Mouse (Mus musculus) neural tube, embryonic 12.5 days (tissue): ENCODE data around the gene Acp2. TPM values are rescaled to one million over a fixed set of nuclear protein-coding genes. Genes with fewer than 3 reads are reported as not detected.

Experiments
- ATAC-seq: fragments of 200-750 bp; cut with Nextera tagmentation; 2 replicates; pipeline ENCODE4 v1.8.0; 2017; ENCODE audit warnings: low read depth, mild to moderate bottlenecking, moderate TSS enrichment, moderate library complexity; ENCODE audit not compliant: low FRiP score
- H3K27ac ChIP-seq: fragments of 300-500 bp; sonication (generic); 2 replicates; pipeline ENCODE4 v1.5.1; 2016
- H3K27me3 ChIP-seq: fragments of 300-500 bp; sonication (generic); replicated peaks from 2 replicates; pipeline ENCODE4 v1.6.1; 2016; ENCODE audit warnings: mild to moderate bottlenecking
- H3K36me3 ChIP-seq: fragments of 300-500 bp; sonication (generic); 2 replicates; pipeline ENCODE4 v1.6.1; 2016; ENCODE audit warnings: mild to moderate bottlenecking
- H3K4me1 ChIP-seq: fragments of 300-500 bp; sonication (generic); 2 replicates; pipeline ENCODE4 v1.6.1; 2016
- H3K4me2 ChIP-seq: fragments of 300-500 bp; sonication (generic); replicated peaks from 2 replicates; pipeline ENCODE4 v1.6.1; 2016; ENCODE audit warnings: mild to moderate bottlenecking
- H3K4me3 ChIP-seq: fragments of 300-500 bp; sonication (generic); 2 replicates; pipeline ENCODE4 v1.5.1; 2016
- H3K9ac ChIP-seq: fragments of 300-500 bp; sonication (generic); 2 replicates; pipeline ENCODE4 v1.6.1; 2016; ENCODE audit warnings: mild to moderate bottlenecking
- H3K9me3 ChIP-seq: fragments of 300-500 bp; sonication (generic); 2 replicates; pipeline ENCODE4 v1.6.1; 2016; ENCODE audit warnings: mild to moderate bottlenecking
- WGBS: fragments of 180-500 bp; shearing (Covaris S2); methylation state at CpG from one replicate; pipeline ENCODE4 v1.1.7; 2016; 5-methylcytosine and 5-hydroxymethylcytosine counted together
- polyA plus RNA-seq: library from polyadenylated mRNA; unstranded; fragments of >200 nt; fragmentation: Nextera tagmentation; extraction: Ambion mirVana; gene quantifications from 2 replicates; pipeline ENCODE4 v1.2.1, GENCODE M21; 2016

Gene Acp2
- polyA plus RNA-seq = 35.3 and 39.8 TPM in 2 replicates

DNA sequence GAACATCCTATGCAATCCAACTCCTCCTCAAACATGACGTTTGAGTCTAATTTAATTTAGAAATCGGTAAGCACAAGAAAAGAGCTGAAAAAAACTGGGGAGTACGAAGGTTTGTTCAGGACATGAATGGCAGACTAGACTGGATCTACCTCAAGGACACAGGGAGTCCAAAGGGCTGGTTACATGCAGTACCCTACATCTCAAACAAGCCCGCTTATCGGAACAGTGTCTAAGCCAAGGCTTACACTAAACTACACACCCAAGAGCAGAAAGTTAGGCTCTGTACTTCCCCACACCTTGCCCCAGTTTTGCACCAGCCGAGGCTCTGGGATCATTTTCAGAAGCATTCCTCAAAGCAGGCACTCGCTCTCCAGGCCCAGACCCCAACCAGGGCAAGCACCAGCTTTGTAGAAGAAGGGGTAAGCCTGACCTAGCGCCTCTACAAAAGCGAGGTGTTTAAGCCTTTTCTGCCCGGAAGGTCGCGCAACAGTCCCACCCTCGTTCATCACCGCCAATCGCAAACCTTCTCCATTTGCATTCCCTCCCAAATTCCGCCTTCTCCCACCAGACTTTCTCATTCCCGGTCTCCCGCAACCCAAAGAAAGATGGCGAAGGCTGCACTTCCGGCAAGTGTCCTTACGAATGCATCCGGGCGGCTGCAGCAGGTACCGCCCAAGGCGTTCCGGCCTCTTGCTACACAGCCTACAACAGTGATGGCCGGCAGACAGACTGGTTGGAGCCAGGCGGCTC is at the start of gene Acp2, which contains the start of gene Nr1h3:
Acp2 (plus strand) TSS at position 664 of the 750 bp plus-strand sequence.
Nr1h3 (minus strand) TSS at position 613 of the 750 bp plus-strand sequence.
- Histone ChIP-seq H3K27ac (peak within 1 kb of the TSS; percentile 82), H3K9me3 (no peaks in the 10 kb centered on the region), H3K9ac (peak within 1 kb of the TSS; percentile 84), H3K4me2 (peak within 1 kb of the TSS; percentile 72), H3K36me3 (peaks cover 23% of the 10 kb centered on the region), H3K4me3 (peak within 1 kb of the TSS; percentile 73), H3K4me1 (peaks cover 12% of the 10 kb centered on the region), H3K27me3 (no peaks in the 10 kb centered on the region)
- peak; percentile 96 for ATAC-seq
- 4% methylated on average over 28 of the region's 28 CpGs for WGBS

DNA sequence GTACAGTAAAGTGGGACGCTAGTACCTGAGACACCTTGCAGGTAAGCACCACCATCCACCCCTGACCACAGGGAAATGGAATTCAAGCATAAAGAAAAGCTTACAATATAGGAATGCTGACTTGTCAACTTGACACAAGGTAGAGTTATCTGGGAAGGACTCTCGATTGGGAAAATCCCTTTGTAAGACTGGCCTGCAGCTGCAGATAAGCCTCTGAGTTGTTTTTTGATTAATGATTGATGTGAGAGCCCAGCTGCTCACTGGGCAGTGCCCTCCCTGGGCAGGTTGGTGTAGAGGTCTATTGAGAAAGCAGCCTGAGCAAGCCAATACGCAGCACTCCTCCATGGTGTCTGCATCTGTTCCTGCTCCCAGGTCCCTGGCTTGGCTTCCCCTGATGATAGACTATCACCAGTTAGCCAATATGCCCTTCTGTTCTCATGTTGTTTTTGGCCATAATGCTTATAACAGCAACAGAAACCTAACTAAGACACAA is 49.8 kb upstream of the Acp2 start:
- peaks cover 75% of the 10 kb centered on the region for H3K36me3 ChIP-seq
- ATAC-seq = no peak
- H3K9ac ChIP-seq = no peak overlapping the region
- no peaks in the 10 kb centered on the region for H3K27me3 ChIP-seq
- no peaks in the 10 kb centered on the region for H3K9me3 ChIP-seq
- no peak overlapping the region for H3K4me3 ChIP-seq
- no peaks in the 10 kb centered on the region for H3K4me1 ChIP-seq
- H3K4me2 ChIP-seq = no peak overlapping the region
- WGBS = 84% methylated on average over 3 of the region's 3 CpGs
- H3K27ac ChIP-seq = no peak overlapping the region

DNA sequence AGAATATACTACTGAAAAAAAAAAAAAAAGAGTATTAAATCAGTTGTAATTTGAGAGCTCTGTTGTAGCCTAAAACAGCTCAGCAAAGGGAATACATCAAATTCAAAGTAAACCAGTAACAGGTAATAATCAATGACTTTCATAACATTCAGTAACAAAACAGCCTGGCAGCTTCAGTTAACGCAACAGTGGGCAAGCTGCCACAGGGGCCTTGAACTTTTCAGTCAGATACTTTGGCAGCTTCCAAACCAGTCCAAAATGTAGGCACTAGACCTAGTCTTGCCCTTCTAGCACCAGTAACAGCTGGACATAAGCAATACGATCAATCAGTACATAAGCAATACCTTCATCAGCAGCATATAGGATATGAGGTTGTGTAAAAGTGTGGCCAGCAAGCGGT is 48.6 kb upstream of the Acp2 start:
- Histone ChIP-seq H3K9me3 (no peaks in the 10 kb centered on the region), H3K27me3 (no peaks in the 10 kb centered on the region), H3K4me3 (no peak overlapping the region), H3K27ac (no peak overlapping the region), H3K4me1 (no peaks in the 10 kb centered on the region), H3K4me2 (no peak overlapping the region), H3K9ac (no peak overlapping the region), H3K36me3 (peaks cover 76% of the 10 kb centered on the region)
- no peak for ATAC-seq
- 96% methylated on average over 3 of the region's 3 CpGs for WGBS

DNA sequence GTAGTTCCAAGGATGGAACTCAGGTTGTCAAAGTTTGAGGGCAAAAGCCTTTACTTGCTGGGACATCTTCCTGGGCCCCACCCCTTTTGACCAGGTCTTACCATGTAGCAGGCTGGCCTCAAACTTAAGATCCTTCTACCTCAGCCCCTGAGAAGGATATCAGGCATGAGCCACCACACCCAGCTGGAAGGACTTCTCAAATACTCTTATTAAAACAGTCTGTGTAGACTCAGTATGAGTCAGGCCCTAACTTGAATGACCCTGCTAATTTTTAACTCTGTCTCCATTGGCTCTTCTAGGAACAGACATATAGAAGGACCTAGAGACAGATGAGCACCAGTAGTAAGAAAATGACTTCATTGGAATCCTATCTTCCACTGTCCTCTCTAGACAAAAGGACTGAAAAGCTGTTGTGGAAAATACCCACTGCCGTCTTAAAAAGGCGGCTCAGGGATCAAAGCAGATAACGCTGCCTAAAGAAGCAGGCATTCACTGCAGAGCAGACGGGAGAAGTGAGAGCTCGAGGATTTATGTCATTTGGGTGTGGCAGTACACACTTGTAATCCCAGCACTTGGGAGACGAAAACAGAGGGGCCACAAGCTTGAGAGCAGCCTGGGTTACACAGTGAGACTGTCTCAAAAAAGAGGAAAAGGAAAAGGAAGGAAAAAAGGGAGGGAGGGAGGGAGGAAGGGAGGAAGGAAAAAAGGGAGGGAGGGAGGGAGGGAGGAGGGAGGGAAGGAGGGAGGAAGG is 45.5 kb upstream of the Acp2 start:
- no peak overlapping the region for H3K4me2 ChIP-seq
- H3K4me1 ChIP-seq = no peaks in the 10 kb centered on the region
- no peak overlapping the region for H3K27ac ChIP-seq
- no peak overlapping the region for H3K4me3 ChIP-seq
- 16% methylated on average over 6 of the region's 6 CpGs for WGBS
- no peaks in the 10 kb centered on the region for H3K9me3 ChIP-seq
- no peak overlapping the region for H3K9ac ChIP-seq
- no peak for ATAC-seq
- no peaks in the 10 kb centered on the region for H3K27me3 ChIP-seq
- H3K36me3 ChIP-seq = peaks cover 77% of the 10 kb centered on the region

DNA sequence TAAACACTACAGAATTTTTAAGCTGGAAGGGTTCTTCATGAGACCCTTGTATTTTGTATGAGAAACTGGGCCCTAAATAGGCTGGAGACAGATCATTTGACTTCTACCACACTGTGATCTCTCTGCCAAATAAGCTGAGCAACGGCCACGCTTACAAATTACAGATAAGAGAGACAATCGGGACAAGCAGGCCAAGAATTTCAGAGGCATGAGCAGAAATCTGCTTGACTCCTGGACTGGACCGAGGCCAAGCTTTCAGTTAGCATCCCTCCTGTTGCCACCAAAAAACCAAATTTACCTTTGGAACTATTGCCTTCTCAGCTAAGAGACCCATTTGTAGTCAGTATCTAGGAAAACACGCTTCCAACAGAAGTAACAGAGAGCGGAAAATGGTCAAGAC is 42.1 kb upstream of the Acp2 start:
- ATAC-seq = no peak
- H3K4me1 ChIP-seq = no peaks in the 10 kb centered on the region
- 94% methylated on average over 6 of the region's 6 CpGs for WGBS
- H3K36me3 ChIP-seq = peaks cover 80% of the 10 kb centered on the region
- no peaks in the 10 kb centered on the region for H3K27me3 ChIP-seq
- no peak overlapping the region for H3K4me2 ChIP-seq
- no peak overlapping the region for H3K4me3 ChIP-seq
- H3K9ac ChIP-seq = no peak overlapping the region
- H3K9me3 ChIP-seq = no peaks in the 10 kb centered on the region
- H3K27ac ChIP-seq = no peak overlapping the region

DNA sequence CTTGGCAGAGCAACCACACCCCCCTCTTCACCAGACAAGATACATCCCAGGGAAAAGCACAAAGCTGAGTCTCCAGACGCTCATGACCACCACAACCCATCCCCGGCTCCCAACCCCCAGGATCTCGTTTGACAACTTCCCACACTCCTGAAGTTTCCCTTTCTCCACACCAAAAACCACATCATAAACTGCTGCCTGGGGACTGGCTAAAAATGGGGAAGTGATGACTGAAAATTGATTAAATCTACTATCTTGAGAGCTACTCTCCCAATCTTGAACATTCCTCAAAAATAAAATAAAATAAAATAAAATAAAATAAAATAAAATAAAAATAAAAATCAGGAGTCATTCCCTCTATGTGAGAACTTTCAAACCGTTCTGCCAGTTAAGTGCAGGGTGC is 39.7 kb upstream of the Acp2 start:
- no peak overlapping the region for H3K9ac ChIP-seq
- H3K4me3 ChIP-seq = no peak overlapping the region
- no peaks in the 10 kb centered on the region for H3K4me1 ChIP-seq
- no peak for ATAC-seq
- no peak overlapping the region for H3K27ac ChIP-seq
- H3K36me3 ChIP-seq = peaks cover 79% of the 10 kb centered on the region
- H3K9me3 ChIP-seq = no peaks in the 10 kb centered on the region
- WGBS = 85% methylated on average over 4 of the region's 4 CpGs
- H3K4me2 ChIP-seq = no peak overlapping the region
- H3K27me3 ChIP-seq = no peaks in the 10 kb centered on the region

DNA sequence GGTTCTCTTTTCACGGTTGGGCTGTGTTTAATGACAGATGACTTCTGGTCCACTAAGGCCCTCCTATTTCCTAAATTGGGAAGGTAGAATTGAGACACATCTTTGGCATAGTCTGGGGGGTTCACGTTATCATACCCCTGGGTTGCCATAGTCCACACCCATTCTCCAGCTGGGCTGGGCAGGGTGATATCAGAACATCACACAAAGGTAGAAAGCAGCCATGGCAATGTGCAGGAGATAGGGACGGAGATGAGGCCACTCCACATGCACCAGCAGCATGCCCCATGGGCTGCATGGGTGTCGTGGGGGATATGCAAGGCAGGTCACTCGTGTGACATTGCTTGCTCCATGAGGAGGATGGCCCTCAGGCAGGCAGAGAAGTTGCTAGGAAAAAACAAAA is 39.2 kb upstream of the Acp2 start:
- Histone ChIP-seq H3K9me3 (no peaks in the 10 kb centered on the region), H3K4me2 (no peak overlapping the region), H3K9ac (no peak overlapping the region), H3K36me3 (peaks cover 76% of the 10 kb centered on the region), H3K4me1 (no peaks in the 10 kb centered on the region), H3K27me3 (no peaks in the 10 kb centered on the region), H3K4me3 (no peak overlapping the region), H3K27ac (no peak overlapping the region)
- ATAC-seq = no peak
- WGBS = 86% methylated on average over 5 of the region's 5 CpGs

DNA sequence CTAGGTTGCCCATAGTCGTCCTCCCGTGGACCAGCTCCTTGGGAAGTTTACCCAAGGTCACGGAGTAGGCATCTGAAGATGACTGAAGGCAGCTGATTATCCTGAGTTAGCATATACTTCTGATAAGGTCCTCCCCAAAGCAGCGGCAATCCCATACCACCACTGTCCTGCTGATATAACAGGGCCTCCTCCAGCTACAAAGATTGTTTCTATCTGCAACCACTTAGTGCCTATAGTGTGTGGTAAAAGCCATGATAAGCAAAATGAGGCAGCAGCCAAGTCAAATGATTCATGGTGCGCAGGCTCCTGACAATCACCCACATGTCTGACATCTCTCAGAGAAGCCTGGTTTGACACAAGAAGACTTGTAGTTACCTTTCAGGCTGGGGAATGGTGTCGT is 37.7 kb upstream of the Acp2 start:
- H3K36me3 ChIP-seq = peaks cover 78% of the 10 kb centered on the region
- 91% methylated on average over 6 of the region's 6 CpGs for WGBS
- H3K4me3 ChIP-seq = no peak overlapping the region
- H3K4me1 ChIP-seq = no peaks in the 10 kb centered on the region
- no peaks in the 10 kb centered on the region for H3K9me3 ChIP-seq
- ATAC-seq = no peak
- H3K9ac ChIP-seq = no peak overlapping the region
- H3K27me3 ChIP-seq = no peaks in the 10 kb centered on the region
- H3K4me2 ChIP-seq = no peak overlapping the region
- no peak overlapping the region for H3K27ac ChIP-seq

DNA sequence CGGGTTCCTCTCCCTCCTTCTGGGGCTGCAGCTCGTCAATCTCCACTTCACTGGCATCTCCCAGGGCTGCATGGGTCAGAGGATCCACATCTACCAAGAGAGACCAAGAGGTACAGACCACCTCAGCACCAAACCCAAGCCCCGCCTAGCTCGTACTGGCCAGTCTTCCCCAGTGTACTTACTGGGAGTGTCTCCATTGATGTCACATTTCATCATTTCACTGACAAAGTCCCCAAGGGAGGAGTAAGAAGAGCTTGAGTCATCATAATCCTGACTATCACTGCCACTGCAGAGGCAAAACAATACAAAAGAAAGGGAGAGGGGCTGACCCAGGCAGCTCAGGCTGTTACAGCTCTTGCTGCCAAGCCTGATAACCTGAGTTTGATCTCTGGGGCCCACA is 35.1 kb upstream of the Acp2 start:
- Histone ChIP-seq H3K27me3 (no peaks in the 10 kb centered on the region), H3K36me3 (peaks cover 80% of the 10 kb centered on the region), H3K4me3 (no peak overlapping the region), H3K27ac (no peak overlapping the region), H3K9me3 (no peaks in the 10 kb centered on the region), H3K4me1 (no peaks in the 10 kb centered on the region), H3K9ac (no peak overlapping the region), H3K4me2 (no peak overlapping the region)
- no peak for ATAC-seq
- WGBS = 70% methylated on average over 4 of the region's 4 CpGs

DNA sequence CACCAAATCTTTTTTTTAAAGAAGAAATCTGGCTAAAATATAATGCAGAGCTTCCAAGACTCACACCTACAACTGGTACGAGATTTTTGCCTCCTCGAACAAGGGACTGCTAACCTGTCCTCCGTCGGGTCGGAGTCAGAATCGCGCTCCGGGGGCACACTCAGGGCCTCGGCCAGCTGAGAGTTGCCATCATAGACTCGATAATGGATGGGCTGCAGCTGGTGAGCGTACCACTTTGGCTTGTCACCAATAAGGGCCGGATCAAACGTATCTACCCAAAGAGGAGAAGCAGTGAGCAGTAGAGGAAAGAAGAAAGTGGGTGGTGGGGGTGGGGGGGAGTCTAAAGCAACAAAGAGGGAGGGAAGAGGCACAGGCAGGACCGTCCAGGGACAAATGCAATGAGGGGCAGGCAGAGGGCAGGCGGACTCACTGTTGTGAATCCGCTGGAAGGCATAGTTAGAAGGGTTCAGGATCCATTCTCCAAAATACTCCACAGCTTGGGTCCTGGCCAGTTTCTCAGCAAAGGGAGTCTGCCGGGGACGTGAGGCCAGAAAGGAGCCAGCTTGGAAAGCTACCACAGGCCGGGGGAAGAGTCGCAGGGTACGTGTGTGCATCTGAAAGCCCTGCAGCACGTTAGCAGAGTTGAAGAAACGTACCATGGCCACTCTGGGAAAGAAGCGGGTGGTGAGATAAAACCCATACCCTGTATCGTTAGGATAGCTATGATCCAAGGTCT is 32.9 kb upstream of the Acp2 start:
- Histone ChIP-seq H3K27me3 (no peaks in the 10 kb centered on the region), H3K4me3 (no peak overlapping the region), H3K27ac (no peak overlapping the region), H3K9ac (no peak overlapping the region), H3K4me1 (no peaks in the 10 kb centered on the region), H3K9me3 (no peaks in the 10 kb centered on the region), H3K36me3 (peaks cover 76% of the 10 kb centered on the region), H3K4me2 (no peak overlapping the region)
- WGBS = 90% methylated on average over 25 of the region's 25 CpGs
- ATAC-seq = no peak

DNA sequence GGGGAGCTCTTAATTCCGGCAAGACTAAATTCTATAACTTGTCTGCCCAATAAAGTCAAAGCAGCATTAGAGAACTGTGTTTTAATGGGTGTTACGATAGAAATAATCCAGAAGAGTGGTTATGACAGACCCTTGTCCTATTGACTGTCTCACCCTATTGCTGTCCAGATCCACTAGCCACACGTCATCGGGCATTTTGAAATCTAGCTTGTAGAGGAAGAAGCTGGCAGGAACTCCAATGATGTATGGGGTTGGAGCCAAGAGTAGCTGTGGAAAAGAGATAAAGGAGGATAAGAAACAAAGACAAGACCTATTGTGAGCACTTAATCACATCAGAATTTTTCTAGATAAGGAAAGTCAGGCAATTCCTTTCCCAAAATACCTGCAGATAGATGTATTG is 27.2 kb upstream of the Acp2 start:
- WGBS = 94% methylated on average over 4 of the region's 4 CpGs
- ATAC-seq = no peak
- H3K36me3 ChIP-seq = peaks cover 61% of the 10 kb centered on the region

DNA sequence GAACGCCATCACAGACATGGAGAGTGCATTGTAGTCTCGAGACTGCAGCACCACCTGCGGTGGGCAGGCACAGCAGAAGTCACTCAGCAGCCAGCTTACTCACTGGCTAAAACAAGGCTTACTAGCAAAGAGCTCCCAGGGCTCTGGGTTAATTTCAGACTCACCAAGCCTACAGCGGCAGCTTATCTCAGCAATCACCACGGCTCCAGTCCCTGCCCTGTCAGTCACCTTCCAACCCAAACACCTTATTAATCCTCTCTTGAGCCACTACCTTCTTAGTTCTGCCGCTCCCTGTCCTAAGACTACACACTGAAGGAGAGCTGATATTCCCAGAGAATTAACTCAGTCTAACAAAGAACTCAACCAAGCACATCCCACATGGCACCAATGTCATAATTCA is 26.5 kb upstream of the Acp2 start:
- no peaks in the 10 kb centered on the region for H3K27me3 ChIP-seq
- no peak overlapping the region for H3K9ac ChIP-seq
- no peak overlapping the region for H3K4me3 ChIP-seq
- no peak for ATAC-seq
- peaks cover 58% of the 10 kb centered on the region for H3K36me3 ChIP-seq
- WGBS = 84% methylated on average over 6 of the region's 6 CpGs
- H3K4me2 ChIP-seq = no peak overlapping the region
- peaks cover 4% of the 10 kb centered on the region; the same call in 1 of the 2 replicates for H3K4me1 ChIP-seq
- no peaks in the 10 kb centered on the region for H3K9me3 ChIP-seq
- no peak overlapping the region for H3K27ac ChIP-seq

More for the DNA sequence above, 27.2 kb upstream of the Acp2 start:
- H3K4me1 ChIP-seq = no peaks in the 10 kb centered on the region
- no peak overlapping the region for H3K27ac ChIP-seq
- no peaks in the 10 kb centered on the region for H3K9me3 ChIP-seq
- no peak overlapping the region for H3K4me3 ChIP-seq
- no peaks in the 10 kb centered on the region for H3K27me3 ChIP-seq
- H3K9ac ChIP-seq = no peak overlapping the region
- H3K4me2 ChIP-seq = no peak overlapping the region
